Mouse (Mus musculus) liver, embryonic 15.5 days (tissue): Measurements from ENCODE around the gene Gm13275. TPM values are rescaled to one million over a fixed set of nuclear protein-coding genes. Genes with fewer than 3 reads are reported as not detected.
A peak's percentile ranks its signal among the peaks of the same experiment; 100 is the strongest.
"Not testable (repeated sequence)": the region's sequence is repeated elsewhere in the genome, so short reads cannot be mapped to it uniquely, and the experiment has no call there.

Experiments used
- ATAC-seq: fragments of 200-750 bp; cut with Nextera tagmentation; 2 replicates; pipeline ENCODE4 v1.8.0; 2017; ENCODE audit warnings: moderate number of reproducible peaks, mild to moderate bottlenecking, moderate library complexity; ENCODE audit not compliant: insufficient read depth
- H3K27ac ChIP-seq: fragments of 300-500 bp; sonication (generic); replicated peaks from 2 replicates; pipeline ENCODE4 v1.5.1; 2015; ENCODE audit warnings: mild to moderate bottlenecking, inconsistent platforms
- H3K27me3 ChIP-seq: fragments of 300-500 bp; sonication (generic); 2 replicates; pipeline ENCODE4 v1.6.1; 2015; ENCODE audit warnings: mild to moderate bottlenecking, inconsistent platforms
- H3K36me3 ChIP-seq: fragments of 300-500 bp; sonication (generic); replicated peaks from 2 replicates; pipeline ENCODE4 v1.6.1; 2015; ENCODE audit warnings: moderate library complexity, mild to moderate bottlenecking, inconsistent platforms
- H3K4me1 ChIP-seq: fragments of 300-500 bp; sonication (generic); replicated peaks from 2 replicates; pipeline ENCODE4 v1.6.1; 2015; ENCODE audit warnings: inconsistent platforms
- H3K4me2 ChIP-seq: fragments of 300-500 bp; sonication (generic); 2 replicates; pipeline ENCODE4 v1.6.1; 2015; ENCODE audit warnings: moderate library complexity, mild to moderate bottlenecking, inconsistent platforms
- H3K4me3 ChIP-seq: fragments of 300-500 bp; sonication (generic); replicated peaks from 2 replicates; pipeline ENCODE4 v1.5.1; 2015; ENCODE audit warnings: mild to moderate bottlenecking, inconsistent platforms
- H3K9ac ChIP-seq: fragments of 300-500 bp; sonication (generic); 2 replicates; pipeline ENCODE4 v1.6.1; 2015; ENCODE audit warnings: moderate library complexity, mild to moderate bottlenecking, inconsistent platforms
- H3K9me3 ChIP-seq: fragments of 300-500 bp; sonication (generic); replicated peaks from 2 replicates; pipeline ENCODE4 v1.6.1; 2016; ENCODE audit warnings: inconsistent platforms
- WGBS: fragments of 180-500 bp; shearing (Covaris S2); methylation state at CpG from one replicate; pipeline ENCODE4 v1.1.7; 2015; ENCODE audit warnings: mixed read lengths; ENCODE audit not compliant: insufficient replicate concordance; 5-methylcytosine and 5-hydroxymethylcytosine counted together
- polyA plus RNA-seq: library from polyadenylated mRNA; unstranded; fragments of >200 nt; fragmentation: Nextera tagmentation; extraction: Ambion mirVana; gene quantifications from 2 replicates; pipeline ENCODE4 v1.2.1, GENCODE M21; 2015

The Gm13275 gene
- polyA plus RNA-seq, 1 experiment from 2014 or later, result not detected

- not testable (repeated sequence) for H3K27ac ChIP-seq, H3K4me2 ChIP-seq, H3K27me3 ChIP-seq, H3K4me3 ChIP-seq, ATAC-seq, H3K9me3 ChIP-seq, H3K36me3 ChIP-seq, H3K4me1 ChIP-seq, H3K9ac ChIP-seq
- WGBS, result 2% methylated on average over 6 of the region's 7 CpGs
Observed at GRCm38 (mm10) chr4:88799365-88799764, 5.1 kb downstream of the Gm13275 start, which contains the start of gene Gm13285. Gene Gm13285 (plus strand): TSS chr4:88799665.

- not testable (repeated sequence) for H3K36me3 ChIP-seq, H3K27me3 ChIP-seq, H3K4me1 ChIP-seq, H3K9me3 ChIP-seq, H3K9ac ChIP-seq, H3K4me3 ChIP-seq, ATAC-seq, H3K27ac ChIP-seq
- WGBS, result no CpG with 5 or more reads among the region's 29 CpGs
- peak within 1 kb of the TSS; percentile 40; the same call in 1 of the 2 replicates for H3K4me2 ChIP-seq
Observed at GRCm38 (mm10) chr4:88802954-88803353, 8.7 kb downstream of the Gm13275 start, which contains the start of gene Gm13287. Gene Gm13287 (plus strand): TSS chr4:88803254.

GRCm38 (mm10) chr4:88805231-88805630 lies 10.9 kb downstream of the Gm13275 start, which contains the start of gene Gm13288:
Gene Gm13288 (plus strand): TSS chr4:88805531.
- not testable (repeated sequence) for H3K9me3 ChIP-seq, H3K36me3 ChIP-seq, H3K27me3 ChIP-seq, ATAC-seq, H3K27ac ChIP-seq, H3K4me1 ChIP-seq, H3K9ac ChIP-seq
- no CpG with 5 or more reads among the region's 8 CpGs for WGBS
- H3K4me2 ChIP-seq, result peak within 1 kb of the TSS; percentile 49
- H3K4me3 ChIP-seq, result 0 out of 2 replicates have a peak within 1 kb of the TSS, but pooled peaks have one; percentile 24

- Histone ChIP-seq H3K4me3 (0 out of 2 replicates have a peak overlapping the region, but pooled peaks have one; percentile 24), H3K4me2 (peak overlapping the region; percentile 49)
- H3K4me1 ChIP-seq, H3K9ac ChIP-seq, H3K27me3 ChIP-seq, H3K36me3 ChIP-seq, H3K27ac ChIP-seq, ATAC-seq, H3K9me3 ChIP-seq: not testable (repeated sequence)
- WGBS, result 0% methylated on average over 9 of the region's 34 CpGs
Observed at GRCm38 (mm10) chr4:88805761-88806160, 11.5 kb downstream of the Gm13275 start.

- 35% methylated on average over 3 of the region's 3 CpGs for WGBS
- H3K4me2 ChIP-seq, result no peak within 1 kb of the TSS
- ATAC-seq, result no peak
Observed at GRCm38 (mm10) chr4:88815928-88816327, 21.6 kb downstream of the Gm13275 start, which contains the start of gene Ifna7. Gene Ifna7 (plus strand): TSS chr4:88816228.

GRCm38 (mm10) chr4:88819659-88820058 lies 25.4 kb downstream of the Gm13275 start, which contains the start of gene Ifna11:
Gene Ifna11 (plus strand): TSS chr4:88819959.
- H3K9ac ChIP-seq, result no peak within 1 kb of the TSS
- H3K36me3 ChIP-seq, result no peaks in the 10 kb centered on the region
- H3K4me3 ChIP-seq, result no peak within 1 kb of the TSS
- ATAC-seq, result no peak
- no peak within 1 kb of the TSS for H3K4me2 ChIP-seq
- no peak within 1 kb of the TSS for H3K27ac ChIP-seq
- no peaks in the 10 kb centered on the region for H3K9me3 ChIP-seq
- WGBS, result 64% methylated on average over 1 of the region's 1 CpGs
- H3K4me1 ChIP-seq, result no peaks in the 10 kb centered on the region
- H3K27me3 ChIP-seq, result no peaks in the 10 kb centered on the region; the same call in 1 of the 2 replicates

More at GRCm38 (mm10) chr4:88815928-88816327, 21.6 kb downstream of the Gm13275 start, which contains the start of gene Ifna7:
- no peak within 1 kb of the TSS for H3K4me3 ChIP-seq
- no peak within 1 kb of the TSS for H3K9ac ChIP-seq
- H3K36me3 ChIP-seq, result no peaks in the 10 kb centered on the region
- no peaks in the 10 kb centered on the region for H3K4me1 ChIP-seq
- no peaks in the 10 kb centered on the region; the same call in 1 of the 2 replicates for H3K27me3 ChIP-seq
- H3K27ac ChIP-seq, result no peak within 1 kb of the TSS
- no peaks in the 10 kb centered on the region for H3K9me3 ChIP-seq

- Histone ChIP-seq H3K27me3 (no peaks in the 10 kb centered on the region), H3K4me2 (no peak overlapping the region), H3K27ac (no peak overlapping the region), H3K4me3 (no peak overlapping the region), H3K9ac (no peak overlapping the region), H3K9me3 (no peaks in the 10 kb centered on the region), H3K36me3 (no peaks in the 10 kb centered on the region), H3K4me1 (no peaks in the 10 kb centered on the region)
- 19% methylated on average over 4 of the region's 4 CpGs for WGBS
- no peak for ATAC-seq
Observed at GRCm38 (mm10) chr4:88822995-88823394, 28.7 kb downstream of the Gm13275 start.

- not testable (repeated sequence) for H3K9ac ChIP-seq, H3K4me3 ChIP-seq, H3K4me1 ChIP-seq, H3K9me3 ChIP-seq, H3K36me3 ChIP-seq, ATAC-seq, H3K4me2 ChIP-seq, H3K27ac ChIP-seq, H3K27me3 ChIP-seq
Observed at GRCm38 (mm10) chr4:88827116-88827515, 32.8 kb downstream of the Gm13275 start, which contains the start of gene Ifna6. Gene Ifna6 (plus strand): TSS chr4:88827416.

GRCm38 (mm10) chr4:88830523-88830922 lies 36.2 kb downstream of the Gm13275 start:
- Histone ChIP-seq H3K9ac (no peak overlapping the region), H3K4me2 (no peak overlapping the region), H3K27me3 (no peaks in the 10 kb centered on the region), H3K9me3 (no peaks in the 10 kb centered on the region), H3K27ac (no peak overlapping the region), H3K4me1 (no peaks in the 10 kb centered on the region), H3K4me3 (no peak overlapping the region), H3K36me3 (no peaks in the 10 kb centered on the region)
- 11% methylated on average over 4 of the region's 4 CpGs for WGBS
- no peak for ATAC-seq

- not testable (repeated sequence) for H3K4me1 ChIP-seq, H3K27ac ChIP-seq, H3K27me3 ChIP-seq, H3K36me3 ChIP-seq, H3K9me3 ChIP-seq, H3K4me3 ChIP-seq, H3K9ac ChIP-seq, ATAC-seq, H3K4me2 ChIP-seq
- WGBS, result 57% methylated on average over 1 of the region's 1 CpGs
Observed at GRCm38 (mm10) chr4:88835225-88835624, 40.9 kb downstream of the Gm13275 start, which contains the start of gene Ifna5. Gene Ifna5 (plus strand): TSS chr4:88835525.

GRCm38 (mm10) chr4:88838828-88839227 lies 44.5 kb downstream of the Gm13275 start:
- no peaks in the 10 kb centered on the region for H3K9me3 ChIP-seq
- H3K4me2 ChIP-seq, result no peak overlapping the region
- no peaks in the 10 kb centered on the region for H3K36me3 ChIP-seq
- 31% methylated on average over 3 of the region's 3 CpGs for WGBS
- no peak overlapping the region for H3K9ac ChIP-seq
- no peaks in the 10 kb centered on the region for H3K4me1 ChIP-seq
- H3K27me3 ChIP-seq, result no peaks in the 10 kb centered on the region
- no peak overlapping the region for H3K27ac ChIP-seq
- H3K4me3 ChIP-seq, result no peak overlapping the region
- no peak for ATAC-seq

GRCm38 (mm10) chr4:88840058-88840457 lies 45.8 kb downstream of the Gm13275 start:
- 44% methylated on average over 3 of the region's 3 CpGs for WGBS
- H3K9me3 ChIP-seq, result no peaks in the 10 kb centered on the region
- ATAC-seq, result no peak

More at GRCm38 (mm10) chr4:88840058-88840457, 45.8 kb downstream of the Gm13275 start:
- no peak overlapping the region for H3K4me2 ChIP-seq
- no peaks in the 10 kb centered on the region for H3K27me3 ChIP-seq
- H3K4me3 ChIP-seq, result no peak overlapping the region
- H3K27ac ChIP-seq, result no peak overlapping the region
- no peaks in the 10 kb centered on the region for H3K4me1 ChIP-seq
- no peaks in the 10 kb centered on the region for H3K36me3 ChIP-seq
- H3K9ac ChIP-seq, result no peak overlapping the region
